Mouse (Mus musculus) spleen, postnatal 4 days (tissue): ENCODE data around the gene Abl1.

ENCODE experiments used
- DNase-seq, 2 experiments: peaks; one replicate each; pipeline ENCODE4 v3.0.0; 2022; ENCODE audit warnings: low spot score in 2 of 2

Gene Abl1

DNA sequence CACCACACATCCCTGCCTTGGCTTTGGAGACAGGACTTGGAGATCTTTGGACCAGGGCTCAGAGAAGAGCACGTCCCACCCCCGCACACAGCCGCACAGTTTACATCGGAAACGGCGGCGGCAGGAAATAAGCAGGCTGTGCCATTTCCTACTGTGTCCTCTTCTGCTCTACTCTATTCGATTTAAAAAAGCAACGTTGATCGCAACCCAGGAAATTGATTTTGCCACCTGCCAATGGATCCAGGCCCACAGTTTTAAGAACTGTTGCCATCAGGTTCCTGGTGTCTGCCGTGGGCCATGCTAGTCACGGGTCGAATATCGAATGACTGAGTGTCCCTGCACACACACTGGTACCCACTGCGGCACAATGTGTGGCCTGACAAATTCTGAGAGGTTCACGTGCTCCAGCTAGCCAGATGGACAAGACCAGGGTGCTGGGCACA lies 137.3 kb downstream of the Abl1 start:
- no peak for DNase-seq

DNA sequence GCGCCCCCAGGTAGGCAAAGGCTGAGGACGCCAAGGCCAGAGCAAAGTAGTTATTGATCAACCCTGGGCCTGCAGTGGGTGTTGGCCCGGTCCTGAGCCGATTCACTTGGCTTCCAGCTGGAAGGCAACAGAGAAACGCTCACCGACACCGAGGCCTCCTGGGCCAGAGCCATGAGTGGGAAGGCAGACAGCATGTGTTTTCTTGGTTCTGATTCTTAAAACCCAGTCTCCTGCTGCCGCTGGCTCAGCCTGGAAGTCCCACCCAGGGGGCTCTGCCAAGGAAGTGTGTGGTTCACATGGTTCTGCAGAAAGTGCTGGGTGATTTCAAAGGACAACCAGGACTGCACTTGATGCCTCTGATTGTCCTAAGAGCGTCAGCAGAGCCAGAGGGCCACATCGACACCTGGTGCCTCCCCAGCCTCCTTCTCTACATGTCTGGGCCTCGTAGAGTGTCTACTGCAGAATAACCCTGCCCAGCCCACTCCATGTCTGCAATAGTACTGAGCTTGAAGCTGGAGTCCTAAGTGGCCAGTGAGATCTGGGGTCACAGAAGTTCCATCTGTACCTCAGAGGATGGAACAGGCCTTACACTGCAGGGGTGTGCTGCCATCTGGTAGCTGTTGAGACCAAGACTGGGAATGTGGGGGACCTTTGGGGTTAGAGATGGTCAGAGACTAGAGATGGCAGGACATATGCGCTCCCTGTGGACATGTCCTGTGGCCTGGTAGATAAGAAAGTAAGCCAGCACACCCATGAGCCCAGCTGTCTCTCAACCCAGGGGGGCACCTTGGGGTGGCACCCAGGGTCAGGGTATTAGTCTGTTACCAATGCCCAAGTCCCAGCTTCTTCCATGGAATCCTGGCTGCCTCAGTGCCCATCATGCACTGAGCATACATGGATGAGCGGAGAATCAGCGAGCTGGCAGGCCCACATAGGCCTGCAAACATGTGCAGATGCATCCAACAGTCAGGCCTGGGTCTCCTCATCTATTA lies 138.2 kb downstream of the Abl1 start:
- DNase-seq, result no peak

DNA sequence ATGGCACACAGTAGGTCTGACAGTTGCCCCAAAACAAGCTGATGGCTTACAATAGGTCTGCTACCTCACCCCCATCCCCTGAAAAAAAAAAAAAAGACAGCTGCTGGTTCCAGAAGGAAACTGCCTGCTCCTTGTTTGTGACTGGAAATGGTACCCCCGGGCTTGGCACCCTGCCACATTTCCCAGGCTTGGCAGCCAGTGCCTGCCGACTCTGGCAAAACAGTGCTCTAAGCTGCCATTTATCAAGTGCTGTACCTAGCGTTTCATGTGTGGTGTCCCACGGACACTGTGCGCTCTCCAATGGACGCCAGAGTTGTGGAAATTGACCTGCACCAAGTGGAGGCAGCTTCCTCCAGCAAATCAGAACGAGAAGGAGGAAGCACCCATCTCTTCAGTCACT lies 139.7 kb downstream of the Abl1 start:
- DNase-seq, result no peak

DNA sequence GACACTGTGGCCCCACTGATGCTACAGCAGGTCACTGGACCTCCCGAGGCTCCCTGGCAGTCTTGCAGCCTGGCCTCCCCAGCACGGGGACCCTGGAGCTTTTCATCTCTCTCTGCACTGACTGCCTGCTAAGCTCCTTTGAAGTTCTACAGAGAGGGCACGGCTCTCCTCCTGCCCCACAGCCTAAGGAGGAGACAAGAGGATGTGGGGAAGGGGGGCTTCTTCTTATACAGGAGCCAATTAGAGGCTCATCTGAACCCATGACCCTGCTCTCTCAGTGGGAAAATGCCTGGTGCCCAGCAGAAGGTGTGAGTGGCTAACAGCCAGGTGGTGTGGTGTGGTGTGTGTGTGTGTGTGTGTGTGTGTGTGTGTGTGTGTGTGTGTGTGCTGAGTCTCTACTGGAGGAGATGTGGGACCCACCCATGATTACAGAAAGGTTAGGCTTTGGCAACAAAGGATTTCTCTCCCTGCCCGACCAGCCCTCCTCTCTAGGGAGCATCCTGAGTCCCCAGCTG lies 140.2 kb downstream of the Abl1 start:
- no peak for DNase-seq

DNA sequence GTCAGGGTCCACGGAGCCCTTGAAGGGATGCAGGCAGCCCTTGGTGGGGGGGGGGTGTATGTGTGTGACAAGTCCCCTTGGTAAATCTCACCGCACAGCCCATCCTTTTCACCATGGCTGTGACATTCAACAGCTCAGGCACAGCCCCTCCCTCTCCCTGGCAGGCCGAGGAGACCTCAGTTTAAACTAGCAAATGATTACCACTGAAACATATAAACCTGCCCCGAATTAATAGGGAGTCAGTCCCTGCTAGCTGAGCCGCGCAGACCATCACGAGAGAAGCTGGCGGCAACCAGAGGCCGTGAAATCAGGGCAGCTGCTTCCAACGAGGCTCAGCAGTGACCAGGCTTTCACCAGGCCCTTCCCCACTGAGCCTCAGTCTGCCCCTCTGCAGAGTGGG lies 147.9 kb downstream of the Abl1 start:
- no peak for DNase-seq

DNA sequence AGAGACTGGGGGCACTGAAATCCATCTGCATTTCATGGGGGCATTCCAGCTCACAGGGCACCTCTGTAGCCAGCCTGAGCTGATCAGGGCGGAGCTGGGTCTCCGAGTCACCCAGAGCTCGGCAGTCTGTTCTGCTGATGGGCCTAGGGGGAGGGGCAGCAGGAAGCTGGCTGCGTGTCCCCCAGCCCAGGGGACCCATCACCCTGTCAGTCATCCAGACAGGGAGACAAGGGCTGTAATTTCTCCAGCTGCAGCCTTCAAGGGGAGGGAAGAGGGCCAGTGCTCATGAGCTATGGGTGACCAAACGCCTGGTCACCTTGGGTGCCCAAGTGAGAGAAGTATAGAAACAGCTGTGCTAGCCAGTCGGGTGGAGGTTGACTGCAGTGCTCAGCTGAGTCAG lies 148.8 kb downstream of the Abl1 start:
- no peak for DNase-seq

DNA sequence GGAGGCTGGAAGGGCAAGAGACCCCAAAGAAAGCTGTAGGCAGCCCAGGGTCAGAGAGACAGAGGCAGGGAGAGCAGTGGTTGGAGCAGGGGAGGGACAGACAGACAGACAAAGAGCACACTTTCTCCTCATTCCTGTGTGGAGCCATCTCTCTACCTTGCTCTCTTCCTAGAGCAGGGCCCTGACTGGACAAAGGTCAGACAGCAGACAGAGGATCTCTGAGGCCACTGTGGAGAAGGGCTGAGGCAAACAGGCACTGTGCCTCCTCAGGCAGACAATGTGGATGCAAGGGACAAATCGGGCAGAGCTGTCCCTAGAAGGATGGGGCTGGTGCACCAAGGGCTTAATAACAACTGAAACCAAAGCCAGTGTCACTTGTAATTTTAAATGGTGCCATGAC lies 150.7 kb downstream of the Abl1 start:
- no peak for DNase-seq

DNA sequence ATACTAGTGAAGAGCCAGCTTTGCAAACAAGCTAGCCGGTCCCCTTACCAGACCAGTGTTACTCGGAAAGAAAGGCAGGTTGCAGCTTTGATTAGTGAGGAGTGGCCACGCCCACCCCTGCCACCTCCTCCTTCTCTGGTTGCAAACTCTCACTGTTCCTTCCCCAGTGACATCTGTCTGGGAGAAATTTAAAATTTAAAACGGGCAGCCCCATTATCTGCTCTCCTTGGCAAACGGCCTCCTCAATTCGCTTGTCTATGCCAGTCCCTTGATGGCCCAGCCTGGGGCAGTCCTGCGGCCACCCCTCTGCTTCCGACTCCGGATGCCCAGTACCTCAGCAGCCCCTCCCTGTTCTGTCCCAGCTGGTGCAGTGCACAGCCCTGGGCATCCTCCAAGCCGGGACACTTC lies 156.6 kb downstream of the Abl1 start:
- DNase-seq, result no peak

DNA sequence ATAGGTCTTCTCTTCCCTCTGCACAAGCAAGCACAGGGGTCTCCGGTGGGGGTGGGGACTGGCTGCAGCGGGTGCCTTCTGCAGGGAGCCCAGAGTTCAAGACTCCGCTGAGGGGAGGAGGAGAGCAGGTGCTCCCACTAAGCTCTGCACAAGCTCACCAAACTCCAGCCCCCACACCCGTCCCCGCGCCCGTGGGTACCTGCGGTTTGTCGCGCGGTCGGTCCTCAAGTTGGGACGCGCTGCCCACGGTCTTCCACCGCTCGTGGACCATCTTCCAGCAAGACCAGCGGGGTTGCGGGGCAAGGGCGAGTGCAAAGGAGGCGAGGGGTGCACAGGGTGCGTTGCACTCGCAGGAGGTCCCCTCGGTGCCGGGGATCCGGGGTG lies 157.3 kb downstream of the Abl1 start:
- no peak for DNase-seq

DNA sequence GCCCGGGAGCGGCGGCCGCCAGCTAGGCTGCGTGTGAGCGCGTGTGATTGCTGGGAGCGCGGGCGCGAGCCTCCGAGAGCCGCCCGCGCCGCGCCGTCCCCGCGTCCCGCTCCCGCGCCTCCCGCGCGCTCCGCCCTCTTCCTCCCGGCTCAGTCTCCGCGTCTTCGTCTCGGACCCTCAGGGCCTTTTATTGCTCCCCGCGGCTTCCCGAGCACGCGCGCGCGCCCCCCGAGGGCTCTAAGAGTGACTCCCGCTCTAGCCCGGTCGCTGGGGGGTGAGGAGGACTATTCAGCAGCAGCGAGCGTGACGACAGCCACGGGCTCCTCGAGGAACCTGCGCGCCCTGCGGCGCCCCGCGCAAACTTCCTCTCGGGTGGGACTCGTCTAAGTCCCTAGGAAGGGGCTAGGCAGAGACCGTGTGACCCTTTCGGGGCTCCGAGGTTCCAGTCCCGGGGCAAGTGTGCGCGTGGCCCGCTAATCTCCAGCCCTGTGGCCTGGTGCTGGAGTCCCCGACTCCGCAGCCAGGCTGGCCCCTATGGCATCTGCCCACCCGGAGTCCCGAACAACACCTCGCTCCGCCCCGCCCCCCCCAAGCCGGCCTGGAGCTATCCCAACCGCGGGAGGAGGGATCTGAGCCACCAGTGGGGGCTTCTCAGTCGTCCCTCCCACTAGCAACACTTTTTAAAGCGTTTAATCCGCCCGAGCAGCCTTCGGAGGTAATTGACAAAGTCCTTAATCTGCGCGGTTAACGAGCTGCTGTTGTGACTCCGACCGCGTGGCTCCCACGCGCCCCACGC lies 157.9 kb downstream of the Abl1 start, which contains the start of gene Fibcd1:
Gene Fibcd1 (minus strand): TSS at position 110 of the 796 bp plus-strand sequence.
- DNase-seq, result no peak

DNA sequence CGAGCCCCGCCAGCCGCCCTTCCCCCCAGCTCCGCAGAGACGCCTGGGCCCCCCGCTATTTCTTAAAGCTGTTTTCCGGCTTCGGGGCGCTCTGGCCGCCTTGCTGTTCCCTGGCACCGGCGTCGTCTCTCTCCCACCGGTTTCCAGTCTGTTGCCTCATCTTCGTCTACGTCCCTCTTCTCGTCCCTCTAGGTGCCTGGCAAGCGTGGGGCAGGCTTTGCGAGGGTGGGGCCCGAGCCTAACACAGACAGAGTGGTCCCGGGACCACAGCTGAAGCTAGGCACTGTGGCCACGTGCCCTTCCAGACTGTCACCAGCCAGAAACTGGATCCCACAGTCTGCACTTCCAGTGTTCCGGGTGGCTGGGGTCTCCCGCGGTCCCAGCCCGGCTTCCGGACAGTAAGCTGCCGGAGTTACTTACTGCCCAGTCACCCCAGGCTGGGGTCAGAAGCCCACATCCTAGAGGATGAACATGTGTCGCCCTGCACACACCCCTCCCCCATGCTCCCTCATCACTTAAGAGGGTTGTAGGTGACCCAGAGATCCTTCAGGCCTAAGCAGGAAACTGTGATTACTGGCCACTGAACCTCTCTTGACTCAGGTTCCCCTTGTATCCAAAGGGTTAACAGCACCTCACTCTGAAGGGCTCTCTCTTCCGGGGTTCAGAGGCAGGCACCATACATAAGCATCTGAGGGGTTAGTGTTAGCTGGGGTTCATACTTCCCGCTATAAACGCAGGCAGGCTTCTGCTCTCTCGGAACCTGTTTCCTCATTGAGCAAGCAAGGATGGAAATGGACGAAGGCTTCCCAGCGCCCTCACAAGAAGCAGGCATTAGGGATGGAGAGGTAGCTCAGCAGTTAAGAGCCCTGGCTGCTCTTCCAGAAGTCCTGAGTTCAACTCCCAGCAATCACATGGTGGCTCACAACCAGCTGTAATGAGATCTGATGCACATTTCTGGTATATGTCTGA lies 158.8 kb downstream of the Abl1 start:
- DNase-seq, result no peak

DNA sequence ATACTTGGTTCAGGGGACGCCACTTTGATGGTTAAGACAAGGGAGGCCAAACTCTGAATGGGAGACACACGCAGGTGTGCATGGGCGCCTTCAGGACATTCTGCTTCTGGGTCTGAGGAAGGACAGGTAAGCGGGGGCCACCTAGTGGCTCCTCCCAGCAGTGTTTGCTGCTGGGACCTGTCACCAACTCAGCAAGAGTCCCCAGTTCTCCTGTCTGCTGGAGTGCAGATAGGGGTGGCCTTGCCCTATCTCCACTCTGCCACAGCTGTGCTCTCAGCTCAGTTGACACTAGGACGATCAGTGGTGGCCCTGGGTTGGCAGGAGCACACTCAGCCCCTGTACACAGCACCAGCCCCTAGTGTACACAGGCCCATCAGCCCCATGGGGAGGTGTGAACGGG lies 159.7 kb downstream of the Abl1 start:
- peak; percentile 45 to 73 for DNase-seq

DNA sequence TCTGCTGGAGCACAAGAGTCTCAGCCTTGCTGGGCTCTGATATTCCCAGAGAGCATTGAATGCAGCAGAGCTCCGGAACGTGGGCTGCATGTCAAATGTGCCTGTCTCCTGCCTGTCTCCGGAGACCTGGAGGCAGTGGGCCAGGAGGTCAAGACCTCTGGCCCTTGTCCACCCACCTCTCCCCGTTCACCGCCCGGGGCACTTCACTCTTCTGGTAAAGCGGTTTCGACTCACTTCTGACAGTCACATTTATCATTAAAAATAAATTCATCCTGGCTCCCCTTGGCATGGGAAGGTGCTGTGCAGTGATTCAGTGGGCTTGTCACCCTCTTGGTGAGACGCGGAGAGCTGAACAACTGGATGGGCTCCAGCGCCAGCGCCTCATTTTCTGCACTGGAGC lies 162.0 kb downstream of the Abl1 start:
- DNase-seq, result no peak
